Mouse (Mus musculus) neural tube, embryonic 12.5 days (tissue): ENCODE results near the gene Ric8b. TPM values are rescaled to one million over a fixed set of nuclear protein-coding genes. Genes with fewer than 3 reads are reported as not detected.

Experiments used
- ATAC-seq: fragments of 200-750 bp; cut with Nextera tagmentation; 2 replicates; pipeline ENCODE4 v1.8.0; 2017; ENCODE audit warnings: low read depth, mild to moderate bottlenecking, moderate TSS enrichment, moderate library complexity; ENCODE audit not compliant: low FRiP score
- H3K27ac ChIP-seq: fragments of 300-500 bp; sonication (generic); 2 replicates; pipeline ENCODE4 v1.5.1; 2016
- H3K27me3 ChIP-seq: fragments of 300-500 bp; sonication (generic); replicated peaks from 2 replicates; pipeline ENCODE4 v1.6.1; 2016; ENCODE audit warnings: mild to moderate bottlenecking
- H3K36me3 ChIP-seq: fragments of 300-500 bp; sonication (generic); 2 replicates; pipeline ENCODE4 v1.6.1; 2016; ENCODE audit warnings: mild to moderate bottlenecking
- H3K4me1 ChIP-seq: fragments of 300-500 bp; sonication (generic); 2 replicates; pipeline ENCODE4 v1.6.1; 2016
- H3K4me2 ChIP-seq: fragments of 300-500 bp; sonication (generic); replicated peaks from 2 replicates; pipeline ENCODE4 v1.6.1; 2016; ENCODE audit warnings: mild to moderate bottlenecking
- H3K4me3 ChIP-seq: fragments of 300-500 bp; sonication (generic); 2 replicates; pipeline ENCODE4 v1.5.1; 2016
- H3K9ac ChIP-seq: fragments of 300-500 bp; sonication (generic); 2 replicates; pipeline ENCODE4 v1.6.1; 2016; ENCODE audit warnings: mild to moderate bottlenecking
- H3K9me3 ChIP-seq: fragments of 300-500 bp; sonication (generic); 2 replicates; pipeline ENCODE4 v1.6.1; 2016; ENCODE audit warnings: mild to moderate bottlenecking
- WGBS: fragments of 180-500 bp; shearing (Covaris S2); methylation state at CpG from one replicate; pipeline ENCODE4 v1.1.7; 2016; 5-methylcytosine and 5-hydroxymethylcytosine counted together
- polyA plus RNA-seq: library from polyadenylated mRNA; unstranded; fragments of >200 nt; fragmentation: Nextera tagmentation; extraction: Ambion mirVana; gene quantifications from 2 replicates; pipeline ENCODE4 v1.2.1, GENCODE M21; 2016

The Ric8b gene
- polyA plus RNA-seq, 1 experiment from 2014 or later: 44.1 TPM

DNA sequence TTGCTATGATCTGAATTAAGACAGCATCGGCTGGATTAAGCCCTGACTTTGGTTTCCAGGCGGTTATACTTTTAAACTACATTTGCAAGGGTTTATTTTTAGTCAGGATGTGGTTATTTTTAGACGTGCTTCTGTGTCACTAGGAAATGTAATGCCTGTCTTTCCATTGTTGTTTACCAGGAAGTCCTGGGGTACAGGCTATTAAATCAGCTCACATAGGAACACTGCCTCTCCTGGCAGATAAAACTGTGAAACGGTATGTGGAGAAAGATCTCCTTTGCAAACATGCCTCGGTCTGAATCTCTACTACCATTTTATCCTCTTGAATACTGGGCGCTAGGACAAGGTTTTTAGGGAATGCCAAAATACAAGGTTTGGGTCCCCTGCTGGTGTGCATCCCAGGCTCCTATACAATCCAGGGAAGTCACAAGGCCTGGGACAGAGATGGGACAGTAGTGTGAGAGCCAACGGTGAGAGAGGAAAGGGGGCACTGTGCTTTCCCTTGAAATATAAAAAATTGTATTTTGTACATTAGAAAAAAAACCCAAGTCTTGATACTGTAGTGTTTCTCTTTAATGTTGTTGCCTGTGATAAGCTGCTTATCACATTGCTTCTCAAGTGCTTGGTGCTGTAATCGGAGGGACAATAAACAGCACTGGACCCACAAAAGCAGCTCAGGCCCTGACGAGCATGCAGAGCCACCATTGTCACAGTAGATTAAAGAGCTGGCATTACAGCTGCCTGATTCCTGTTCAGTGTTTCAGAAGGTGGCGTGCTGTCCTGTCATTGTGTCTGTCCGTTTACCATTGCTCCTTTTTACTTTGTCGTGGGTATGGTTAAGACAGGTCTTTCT lies 51.7 kb downstream of the Ric8b start:
- no peak overlapping the region for H3K9ac ChIP-seq
- no peak for ATAC-seq
- no peak overlapping the region for H3K4me2 ChIP-seq

DNA sequence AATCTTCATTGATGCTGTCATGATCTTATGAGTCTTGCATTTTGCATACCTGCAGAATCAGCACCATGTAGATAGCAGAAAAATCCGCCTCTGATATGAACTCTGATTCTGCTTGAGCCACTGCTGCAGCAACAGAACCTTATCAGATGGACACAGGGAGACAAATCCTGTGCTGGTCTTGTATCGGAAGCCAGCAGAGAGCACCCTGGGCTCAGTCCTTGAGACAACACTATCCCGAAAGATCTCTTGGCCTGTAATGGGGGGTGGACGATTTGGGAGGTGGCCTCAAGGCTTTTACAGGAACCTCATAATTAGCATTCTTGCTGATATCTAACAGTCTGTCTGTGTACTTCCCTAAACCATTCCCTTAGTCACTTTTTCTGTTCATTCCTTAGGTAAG lies 57.8 kb downstream of the Ric8b start:
- Histone ChIP-seq H3K4me2 (no peak overlapping the region), H3K4me1 (0 out of 2 replicates have a peak, but pooled peaks cover 7% of the 10 kb centered on the region), H3K9ac (no peak overlapping the region), H3K36me3 (peaks cover 29% of the 10 kb centered on the region), H3K27ac (no peak overlapping the region), H3K9me3 (no peaks in the 10 kb centered on the region), H3K4me3 (no peak overlapping the region), H3K27me3 (no peaks in the 10 kb centered on the region)
- WGBS: 91% methylated on average over 4 of the region's 4 CpGs
- no peak for ATAC-seq

More for the DNA sequence above, 51.7 kb downstream of the Ric8b start:
- Histone ChIP-seq H3K27me3 (no peaks in the 10 kb centered on the region), H3K36me3 (peaks cover 13% of the 10 kb centered on the region), H3K4me1 (peaks cover 30% of the 10 kb centered on the region), H3K27ac (no peak overlapping the region), H3K4me3 (no peak overlapping the region), H3K9me3 (no peaks in the 10 kb centered on the region)
- WGBS: 24% methylated on average over 12 of the region's 12 CpGs

DNA sequence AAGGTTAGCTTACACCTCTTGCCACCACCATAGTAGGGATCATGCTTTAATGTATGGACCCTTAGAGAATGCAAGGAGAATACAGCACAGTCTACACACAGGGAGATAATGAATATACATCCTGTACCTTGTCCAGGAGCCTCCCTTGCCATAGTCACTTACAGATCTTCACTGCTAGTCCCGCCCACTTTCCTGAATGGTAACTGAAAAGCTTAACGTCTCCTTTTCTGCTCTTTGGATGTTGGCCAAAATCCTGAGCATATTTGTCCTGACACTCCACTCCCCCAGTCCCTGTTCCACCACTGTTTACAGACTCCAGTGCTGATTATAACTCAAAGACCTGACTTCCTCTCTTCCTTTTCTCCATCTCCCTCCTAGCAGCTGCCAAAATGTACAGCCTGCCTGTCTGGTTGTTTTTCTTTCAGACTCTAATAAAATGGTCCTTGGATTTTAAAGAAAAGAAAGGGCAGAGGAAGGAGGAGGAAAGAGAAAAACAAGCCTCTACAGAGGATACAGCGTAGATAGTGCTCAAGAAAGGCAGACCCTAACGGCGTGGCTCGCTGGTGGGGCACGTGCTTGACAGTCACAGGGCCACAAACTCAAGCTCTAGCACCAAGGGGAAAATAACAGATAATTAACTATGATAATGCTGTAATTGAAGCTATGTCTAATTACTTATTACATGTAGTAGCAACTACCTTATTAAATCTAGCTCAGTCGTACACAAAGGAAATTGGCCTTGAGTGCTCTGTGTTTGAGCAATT lies 59.4 kb downstream of the Ric8b start:
- H3K4me2 ChIP-seq: no peak overlapping the region
- H3K9me3 ChIP-seq: no peaks in the 10 kb centered on the region
- no peak overlapping the region for H3K9ac ChIP-seq
- no peaks in the 10 kb centered on the region for H3K27me3 ChIP-seq
- 79% methylated on average over 8 of the region's 8 CpGs for WGBS
- peaks cover 29% of the 10 kb centered on the region for H3K36me3 ChIP-seq
- ATAC-seq: no peak
- H3K4me3 ChIP-seq: no peak overlapping the region
- H3K4me1 ChIP-seq: 0 out of 2 replicates have a peak, but pooled peaks cover 7% of the 10 kb centered on the region
- no peak overlapping the region for H3K27ac ChIP-seq

DNA sequence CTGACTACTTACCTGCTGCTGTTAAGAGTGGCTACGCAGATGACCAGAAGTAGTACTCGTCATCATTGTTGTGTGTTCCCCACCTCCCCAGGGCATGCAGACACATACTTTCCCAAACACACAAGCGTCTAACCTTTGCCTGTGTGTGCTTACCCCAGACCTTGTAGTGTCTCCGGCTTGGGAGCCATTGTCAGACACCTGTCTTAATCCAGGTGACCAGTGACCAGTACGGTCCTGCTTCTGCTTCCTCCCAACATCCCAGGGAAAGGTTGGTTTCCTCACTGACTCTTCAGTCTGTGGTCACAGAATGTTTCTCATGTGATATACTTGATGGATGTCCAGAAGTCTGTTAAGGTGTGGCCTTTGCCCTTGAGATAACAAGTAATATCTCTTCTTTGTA lies 62.9 kb downstream of the Ric8b start:
- ATAC-seq: no peak
- WGBS: 98% methylated on average over 5 of the region's 5 CpGs

DNA sequence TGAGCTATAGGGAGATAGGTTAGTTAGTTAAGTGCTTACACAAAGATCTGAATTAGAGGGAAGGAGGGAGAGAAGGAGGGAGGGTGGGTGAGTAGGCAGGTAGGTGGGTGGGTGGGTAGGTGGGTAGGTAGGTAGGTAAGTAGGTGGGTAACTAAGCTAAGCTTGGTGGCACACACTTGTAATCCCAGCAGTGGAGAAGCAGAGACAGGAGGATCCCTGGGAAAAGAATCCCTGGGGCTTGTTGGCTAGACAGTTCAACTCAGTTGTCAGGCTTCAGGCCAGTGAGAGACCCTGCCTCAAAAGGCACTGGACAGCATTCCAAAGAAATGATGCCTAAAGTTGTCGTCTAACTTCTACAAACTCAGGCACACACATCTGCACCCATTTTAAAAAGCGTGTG lies 64.0 kb downstream of the Ric8b start:
- no peak overlapping the region for H3K4me3 ChIP-seq
- 88% methylated on average over 2 of the region's 2 CpGs for WGBS
- H3K27me3 ChIP-seq: no peaks in the 10 kb centered on the region
- H3K9ac ChIP-seq: no peak overlapping the region
- H3K4me1 ChIP-seq: peaks cover 9% of the 10 kb centered on the region
- no peak for ATAC-seq
- H3K36me3 ChIP-seq: peaks cover 42% of the 10 kb centered on the region
- H3K27ac ChIP-seq: no peak overlapping the region
- no peaks in the 10 kb centered on the region for H3K9me3 ChIP-seq
- no peak overlapping the region for H3K4me2 ChIP-seq

More for the DNA sequence above, 62.9 kb downstream of the Ric8b start:
- Histone ChIP-seq H3K9me3 (no peaks in the 10 kb centered on the region), H3K27ac (no peak overlapping the region), H3K4me1 (peaks cover 13% of the 10 kb centered on the region), H3K9ac (no peak overlapping the region), H3K27me3 (no peaks in the 10 kb centered on the region), H3K4me3 (no peak overlapping the region), H3K4me2 (no peak overlapping the region), H3K36me3 (peaks cover 43% of the 10 kb centered on the region)

DNA sequence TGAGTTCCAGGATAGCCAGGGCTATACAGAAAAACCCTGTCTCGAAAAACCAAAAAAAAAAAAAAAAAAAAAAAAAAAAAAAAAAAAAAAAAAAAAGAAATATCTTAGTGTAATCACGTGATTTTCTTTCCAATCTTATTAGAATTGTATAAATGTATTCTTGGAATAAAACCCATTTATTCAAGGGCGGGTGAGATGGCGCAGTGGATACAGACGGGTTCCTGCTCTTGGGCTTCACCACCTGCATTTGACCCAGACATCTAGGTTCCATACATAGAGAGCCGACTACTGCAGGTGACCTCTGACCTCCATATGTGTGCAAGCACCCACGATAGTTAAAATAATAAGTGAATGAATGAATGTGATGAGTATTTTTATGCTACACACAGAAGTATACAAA lies 65.3 kb downstream of the Ric8b start:
- Histone ChIP-seq H3K9ac (no peak overlapping the region), H3K9me3 (no peaks in the 10 kb centered on the region), H3K36me3 (peaks cover 42% of the 10 kb centered on the region), H3K4me2 (no peak overlapping the region), H3K27ac (no peak overlapping the region), H3K27me3 (no peaks in the 10 kb centered on the region), H3K4me1 (peaks cover 6% of the 10 kb centered on the region), H3K4me3 (no peak overlapping the region)
- ATAC-seq: no peak
- WGBS: 85% methylated on average over 7 of the region's 7 CpGs

DNA sequence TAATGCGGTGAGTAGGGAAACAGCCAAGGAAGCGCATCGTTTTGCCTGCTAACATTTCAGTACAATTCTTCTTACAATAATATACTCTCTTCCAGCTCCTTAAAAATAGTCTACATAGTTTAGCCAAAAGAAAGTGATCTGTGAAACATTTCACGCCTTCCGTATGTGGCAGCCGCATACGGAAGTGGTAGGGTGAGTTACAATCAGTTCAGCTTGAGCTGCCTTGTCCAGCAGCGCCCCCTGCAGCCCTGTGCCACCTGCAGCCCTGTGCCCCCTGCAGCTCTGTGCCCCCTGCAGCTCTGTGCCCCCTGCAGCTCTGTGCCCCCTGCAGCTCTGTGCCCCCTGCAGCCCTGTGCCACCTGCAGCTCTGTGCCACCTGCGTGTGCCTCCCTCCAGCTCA lies 68.5 kb downstream of the Ric8b start:
- Histone ChIP-seq H3K9ac (no peak overlapping the region), H3K4me1 (peaks cover 6% of the 10 kb centered on the region), H3K4me2 (no peak overlapping the region), H3K27me3 (no peaks in the 10 kb centered on the region), H3K27ac (no peak overlapping the region), H3K4me3 (no peak overlapping the region), H3K36me3 (peaks cover 27% of the 10 kb centered on the region), H3K9me3 (no peaks in the 10 kb centered on the region)
- ATAC-seq: no peak
- WGBS: 77% methylated on average over 9 of the region's 9 CpGs

DNA sequence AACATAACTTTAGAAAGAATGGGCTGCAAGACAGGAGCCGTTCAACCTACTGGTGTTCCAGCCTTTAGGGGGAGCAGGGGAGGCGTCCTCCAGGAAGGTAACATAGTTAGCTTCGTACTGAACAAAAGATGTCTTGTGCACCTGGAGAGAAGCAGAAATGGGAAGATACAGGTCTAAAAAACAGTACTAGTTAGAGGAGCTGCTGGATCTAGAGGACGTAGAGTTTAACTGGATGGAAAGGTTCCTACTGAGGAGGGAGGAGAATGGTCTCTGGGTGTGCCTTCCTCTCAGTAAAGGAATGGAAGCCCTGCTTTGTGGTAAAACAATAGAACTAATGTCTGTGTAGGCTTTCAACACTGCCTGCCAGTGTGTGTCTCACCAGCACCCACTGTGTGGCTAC lies 70.2 kb downstream of the Ric8b start:
- Histone ChIP-seq H3K36me3 (peaks cover 19% of the 10 kb centered on the region), H3K27me3 (no peaks in the 10 kb centered on the region), H3K27ac (no peak overlapping the region), H3K9me3 (no peaks in the 10 kb centered on the region), H3K4me3 (no peak overlapping the region), H3K9ac (no peak overlapping the region), H3K4me1 (peaks cover 6% of the 10 kb centered on the region), H3K4me2 (no peak overlapping the region)
- WGBS: 74% methylated on average over 4 of the region's 4 CpGs
- no peak for ATAC-seq

DNA sequence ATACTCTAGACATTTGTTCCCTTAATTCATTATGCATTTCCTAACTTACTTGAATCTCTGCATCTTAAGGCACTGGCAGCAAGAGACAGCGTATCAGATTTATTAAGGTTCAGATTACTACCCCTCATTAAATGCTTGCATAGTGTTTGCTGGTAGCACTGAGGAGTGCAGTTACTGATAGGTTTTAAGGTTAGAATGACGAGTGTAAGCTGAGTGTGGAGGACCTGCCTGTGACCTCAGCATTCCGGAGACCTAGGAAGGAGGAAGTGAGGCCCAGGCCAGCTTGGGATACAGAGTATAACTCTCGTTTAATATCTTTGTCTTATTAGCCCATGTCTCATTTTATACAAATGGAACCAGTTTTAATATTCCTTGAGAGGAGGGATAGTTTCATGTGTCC lies 71.2 kb downstream of the Ric8b start:
- H3K9ac ChIP-seq: no peak overlapping the region
- no peak overlapping the region for H3K4me2 ChIP-seq
- ATAC-seq: no peak
- 77% methylated on average over 4 of the region's 4 CpGs for WGBS
- H3K27me3 ChIP-seq: no peaks in the 10 kb centered on the region
- H3K4me1 ChIP-seq: peaks cover 6% of the 10 kb centered on the region
- peaks cover 10% of the 10 kb centered on the region for H3K36me3 ChIP-seq
- H3K4me3 ChIP-seq: no peak overlapping the region
- H3K27ac ChIP-seq: no peak overlapping the region
- H3K9me3 ChIP-seq: no peaks in the 10 kb centered on the region

DNA sequence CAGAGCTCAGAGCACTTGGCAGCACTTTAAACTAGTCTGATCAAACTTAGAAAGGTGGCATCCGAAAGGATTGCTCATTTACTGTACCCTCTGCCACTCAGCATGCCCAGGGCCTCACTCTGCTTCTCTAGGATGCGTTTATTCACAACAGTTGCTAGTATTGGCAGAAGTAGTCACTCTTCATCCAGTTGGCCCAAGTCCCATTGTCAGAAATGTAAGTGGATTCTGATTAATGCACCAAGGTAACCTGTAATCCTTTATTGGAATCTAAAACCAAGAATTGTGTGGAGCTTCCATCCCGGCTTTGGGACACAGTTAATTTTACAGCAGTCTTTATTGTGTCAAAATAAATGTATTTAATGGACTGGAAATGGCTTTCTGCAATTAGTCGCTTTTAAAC lies 76.9 kb downstream of the Ric8b start:
- no peak for ATAC-seq

DNA sequence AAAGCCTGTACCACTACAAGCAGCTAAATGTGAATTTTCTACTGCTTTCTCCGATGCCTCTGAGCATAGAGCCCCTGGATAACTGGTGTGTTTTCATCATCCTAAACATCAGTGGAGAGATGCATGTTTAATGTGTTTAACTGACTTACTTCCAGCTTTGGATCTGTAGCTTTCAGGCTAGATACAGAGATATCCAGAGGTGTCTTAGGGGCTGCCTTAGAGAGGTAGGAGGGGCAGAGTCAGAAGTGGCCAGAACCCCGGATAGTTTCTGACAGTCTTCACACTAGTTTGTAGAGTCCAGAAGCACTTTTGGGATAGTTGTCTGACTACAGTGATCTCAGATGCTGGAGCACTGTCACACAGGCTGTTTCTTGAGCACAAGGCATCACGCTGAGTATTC lies 77.6 kb downstream of the Ric8b start:
- no peak for ATAC-seq
- Histone ChIP-seq H3K4me2 (no peak overlapping the region), H3K27ac (no peak overlapping the region), H3K4me3 (no peak overlapping the region), H3K36me3 (peaks cover 7% of the 10 kb centered on the region; the same call in 1 of the 2 replicates), H3K4me1 (peaks cover 16% of the 10 kb centered on the region), H3K9ac (no peak overlapping the region), H3K27me3 (no peaks in the 10 kb centered on the region), H3K9me3 (no peaks in the 10 kb centered on the region)
- 95% methylated on average over 3 of the region's 3 CpGs for WGBS

More for the DNA sequence above, 76.9 kb downstream of the Ric8b start:
- Histone ChIP-seq H3K9me3 (no peaks in the 10 kb centered on the region), H3K36me3 (peaks cover 7% of the 10 kb centered on the region; the same call in 1 of the 2 replicates), H3K4me2 (no peak overlapping the region), H3K4me1 (peaks cover 16% of the 10 kb centered on the region), H3K27ac (no peak overlapping the region), H3K27me3 (no peaks in the 10 kb centered on the region), H3K4me3 (no peak overlapping the region), H3K9ac (no peak overlapping the region)
- 63% methylated on average over 4 of the region's 4 CpGs for WGBS

DNA sequence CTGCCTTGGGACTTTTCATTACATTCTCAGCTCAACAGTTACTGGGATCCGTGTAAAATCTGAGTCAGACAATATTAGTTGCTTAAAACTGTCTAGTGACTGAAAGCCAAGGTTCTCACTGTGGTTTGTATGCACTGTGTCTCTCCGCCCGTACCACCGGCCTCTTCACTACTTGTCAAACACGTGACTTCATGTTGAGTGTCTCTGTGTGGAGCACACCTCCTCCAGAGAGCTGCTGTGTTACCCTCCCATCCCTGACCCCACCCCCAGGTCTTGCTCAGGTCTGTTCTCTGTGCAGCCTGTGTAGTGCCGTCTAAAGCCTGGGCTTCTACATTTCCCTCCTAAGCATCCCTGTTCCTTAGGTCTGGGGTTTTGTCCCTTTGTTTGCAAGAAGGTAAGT lies 79.0 kb downstream of the Ric8b start:
- ATAC-seq: no peak
- 91% methylated on average over 6 of the region's 6 CpGs for WGBS

More for the DNA sequence above, 79.0 kb downstream of the Ric8b start:
- no peaks in the 10 kb centered on the region for H3K27me3 ChIP-seq
- peaks cover 16% of the 10 kb centered on the region for H3K4me1 ChIP-seq
- H3K4me2 ChIP-seq: no peak overlapping the region
- H3K9ac ChIP-seq: no peak overlapping the region
- no peak overlapping the region for H3K27ac ChIP-seq
- H3K4me3 ChIP-seq: no peak overlapping the region
- peaks cover 7% of the 10 kb centered on the region; the same call in 1 of the 2 replicates for H3K36me3 ChIP-seq
- H3K9me3 ChIP-seq: no peaks in the 10 kb centered on the region
